Mouse (Mus musculus): ENCODE measurements around the gene Lmod2.

Gene Lmod2

GRCm38 (mm10) chr6:24645346-24646053 is 47.9 kb downstream of the Lmod2 start:
- no peak for DNase-seq

GRCm38 (mm10) chr6:24647103-24647691 is 49.6 kb downstream of the Lmod2 start:
- no peak for DNase-seq

GRCm38 (mm10) chr6:24648403-24648802 is 50.8 kb downstream of the Lmod2 start:
- no peak for DNase-seq

- DNase-seq, result no peak
Observed at GRCm38 (mm10) chr6:24650719-24651118, 53.2 kb downstream of the Lmod2 start.

GRCm38 (mm10) chr6:24651538-24651937 is 54.0 kb downstream of the Lmod2 start:
- DNase-seq, result no peak
